Mouse (Mus musculus) hindbrain, embryonic 14.5 days (tissue): ENCODE results near the gene Nop9. TPM values are rescaled to one million over a fixed set of nuclear protein-coding genes. Genes with fewer than 3 reads are reported as not detected.

ENCODE experiments used
- ATAC-seq: fragments of 200-750 bp; cut with Nextera tagmentation; 2 replicates; pipeline ENCODE4 v1.8.0; 2017; ENCODE audit warnings: moderate number of reproducible peaks, mild to moderate bottlenecking, moderate TSS enrichment, moderate library complexity; ENCODE audit not compliant: low FRiP score
- DNase-seq: peaks from one replicate; pipeline ENCODE4 v3.0.0-alpha.2; 2015; ENCODE audit warnings: low spot score
- H3K27ac ChIP-seq: fragments of 300-500 bp; sonication (generic); 2 replicates; pipeline ENCODE4 v1.5.1; 2014; ENCODE audit warnings: mild to moderate bottlenecking, moderate library complexity
- H3K27me3 ChIP-seq: fragments of 300-500 bp; sonication (generic); 2 replicates; pipeline ENCODE4 v1.6.1; 2014; ENCODE audit warnings: mild to moderate bottlenecking, low read length, mixed read lengths; ENCODE audit not compliant: control insufficient read depth, insufficient read depth
- H3K36me3 ChIP-seq: fragments of 300-500 bp; sonication (generic); replicated peaks from 2 replicates; pipeline ENCODE4 v1.6.1; 2014; ENCODE audit not compliant: control insufficient read depth, insufficient read depth
- H3K4me1 ChIP-seq: fragments of 300-500 bp; sonication (generic); replicated peaks from 2 replicates; pipeline ENCODE4 v1.6.1; 2014; ENCODE audit warnings: antibody characterized with exemption, low read length, mixed read lengths; ENCODE audit not compliant: control insufficient read depth, insufficient read depth
- H3K4me2 ChIP-seq: fragments of 300-500 bp; sonication (generic); replicated peaks from 2 replicates; pipeline ENCODE4 v1.6.1; 2014; ENCODE audit warnings: mild to moderate bottlenecking, moderate library complexity
- H3K4me3 ChIP-seq: fragments of 300-500 bp; sonication (generic); replicated peaks from 2 replicates; pipeline ENCODE4 v1.5.1; 2014; ENCODE audit warnings: mild to moderate bottlenecking, low read length
- H3K9ac ChIP-seq: fragments of 300-500 bp; sonication (generic); 2 replicates; pipeline ENCODE4 v1.6.1; 2014
- H3K9me3 ChIP-seq: fragments of 300-500 bp; sonication (generic); 2 replicates; pipeline ENCODE4 v1.6.1; 2016; ENCODE audit warnings: low read length; ENCODE audit not compliant: control insufficient read depth
- WGBS: fragments of 180-500 bp; shearing (Covaris S2); extraction: QIAGEN DNeasy Blood & Tissue Kit; methylation state at CpG from one replicate; pipeline ENCODE4 v1.1.7; 2014; 5-methylcytosine and 5-hydroxymethylcytosine counted together
- polyA plus RNA-seq: library from polyadenylated mRNA; unstranded; fragments of >200 nt; fragmentation: Nextera tagmentation; extraction: Ambion mirVana; gene quantifications from 2 replicates; pipeline ENCODE4 v1.2.1, GENCODE M21; 2014

Nop9 gene
- polyA plus RNA-seq, 1 experiment from 2014 or later = 31.4 TPM

DNA sequence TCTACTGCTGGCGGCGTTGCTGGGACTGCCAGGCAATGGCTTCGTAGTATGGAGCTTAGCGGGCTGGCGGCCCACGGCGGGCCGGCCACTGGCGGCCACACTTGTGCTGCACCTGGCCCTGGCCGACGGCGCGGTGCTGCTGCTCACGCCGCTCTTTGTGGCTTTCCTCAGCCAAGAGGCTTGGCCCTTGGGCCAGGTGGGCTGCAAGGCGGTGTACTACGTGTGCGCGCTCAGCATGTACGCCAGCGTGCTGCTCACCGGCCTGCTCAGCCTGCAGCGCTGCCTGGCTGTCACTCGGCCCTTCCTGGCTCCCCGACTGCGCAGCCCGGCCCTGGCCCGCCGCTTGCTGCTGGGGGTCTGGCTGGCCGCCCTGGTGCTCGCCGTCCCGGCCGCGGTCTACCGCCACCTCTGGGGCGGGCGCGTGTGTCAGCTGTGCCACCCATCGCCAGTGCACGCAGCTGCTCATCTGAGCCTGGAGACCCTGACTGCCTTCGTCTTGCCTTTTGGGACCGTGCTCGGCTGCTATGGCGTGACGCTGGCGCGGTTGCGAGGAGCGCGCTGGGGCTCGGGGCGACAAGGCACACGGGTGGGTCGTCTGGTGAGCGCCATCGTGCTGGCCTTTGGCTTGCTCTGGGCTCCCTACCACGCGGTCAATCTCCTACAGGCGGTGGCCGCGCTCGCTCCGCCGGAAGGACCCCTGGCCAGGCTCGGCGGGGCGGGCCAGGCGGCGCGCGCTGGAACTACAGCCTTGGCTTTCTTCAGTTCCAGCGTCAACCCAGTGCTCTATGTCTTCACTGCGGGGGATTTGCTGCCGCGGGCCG lies 16.7 kb downstream of the Nop9 start:
- H3K27me3 ChIP-seq = peaks cover 50% of the 10 kb centered on the region

DNA sequence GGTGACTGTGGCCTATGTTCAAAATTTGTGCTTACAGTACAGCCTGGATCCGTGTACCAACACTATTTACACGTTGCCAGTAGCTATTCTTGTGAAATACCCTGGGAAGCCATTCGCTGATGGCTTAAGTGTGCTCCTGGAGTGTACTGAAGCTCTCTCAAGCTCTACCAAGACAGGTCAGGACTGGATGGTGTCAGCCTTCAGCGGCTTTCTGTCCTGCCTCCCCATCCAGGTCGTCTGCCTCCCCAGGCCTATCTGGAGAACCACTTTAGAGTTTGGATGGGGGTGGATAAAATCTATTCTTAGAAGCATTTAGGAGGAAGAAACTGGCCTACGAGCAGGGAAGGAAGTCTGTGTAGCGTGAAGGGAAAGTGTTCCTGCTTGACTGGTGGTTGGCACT lies 17.7 kb downstream of the Nop9 start:
- Histone ChIP-seq H3K27me3 (peaks cover 57% of the 10 kb centered on the region), H3K36me3 (no peaks in the 10 kb centered on the region), H3K27ac (no peak overlapping the region), H3K4me3 (no peak overlapping the region), H3K9me3 (no peaks in the 10 kb centered on the region), H3K9ac (peak overlapping the region; percentile 83; the same call in 1 of the 2 replicates), H3K4me1 (peaks cover 19% of the 10 kb centered on the region), H3K4me2 (no peak overlapping the region)
- DNase-seq = no peak
- ATAC-seq = no peak
- 62% methylated on average over 7 of the region's 7 CpGs for WGBS

More for the DNA sequence above, 16.7 kb downstream of the Nop9 start:
- Histone ChIP-seq H3K4me1 (peaks cover 15% of the 10 kb centered on the region), H3K27ac (peak overlapping the region; percentile 67), H3K4me2 (peak overlapping the region; percentile 90), H3K9me3 (no peaks in the 10 kb centered on the region), H3K36me3 (no peaks in the 10 kb centered on the region), H3K4me3 (peak overlapping the region; percentile 53), H3K9ac (peak overlapping the region; percentile 83)
- DNase-seq (peak; percentile 55), ATAC-seq (peak; percentile 69)
- under 1% methylated on average over 77 of the region's 77 CpGs for WGBS

DNA sequence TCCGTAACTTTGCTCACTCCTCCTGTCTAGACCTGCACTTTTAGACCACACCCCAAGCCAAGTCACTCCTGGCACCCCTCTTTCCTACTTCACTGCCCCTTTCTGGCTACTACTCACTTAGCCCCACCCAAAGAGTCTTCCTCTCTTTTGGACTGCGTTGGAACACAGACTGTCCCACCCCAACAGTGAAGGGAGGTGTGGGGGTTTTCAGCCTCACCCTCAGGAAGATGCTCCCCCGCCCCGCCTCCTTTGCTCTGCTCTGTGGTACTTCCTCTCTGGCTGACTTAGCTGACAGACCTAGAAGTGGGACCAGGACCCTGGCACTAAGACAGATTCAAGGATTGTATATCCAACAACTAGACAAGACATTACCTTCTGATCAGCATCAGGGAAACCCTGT lies 20.2 kb downstream of the Nop9 start, which contains the start of gene Ltb4r1:
Gene Ltb4r1 (plus strand): TSS at position 267 of the 400 bp plus-strand sequence.
- Histone ChIP-seq H3K27me3 (peaks cover 71% of the 10 kb centered on the region), H3K9ac (no peak within 1 kb of the TSS), H3K9me3 (no peaks in the 10 kb centered on the region), H3K36me3 (no peaks in the 10 kb centered on the region), H3K4me1 (peaks cover 19% of the 10 kb centered on the region), H3K4me2 (no peak within 1 kb of the TSS), H3K27ac (no peak within 1 kb of the TSS), H3K4me3 (no peak within 1 kb of the TSS)
- 87% methylated on average over 4 of the region's 4 CpGs for WGBS
- ATAC-seq (no peak), DNase-seq (no peak)

GRCm38 (mm10) chr14:55767519-55768414 lies 22.3 kb downstream of the Nop9 start:
- 15% methylated on average over 52 of the region's 52 CpGs for WGBS

GRCm38 (mm10) chr14:55768555-55768954 lies 23.1 kb downstream of the Nop9 start:
- no peak overlapping the region for H3K4me3 ChIP-seq
- peaks cover 55% of the 10 kb centered on the region for H3K27me3 ChIP-seq
- no peaks in the 10 kb centered on the region for H3K36me3 ChIP-seq
- no peak overlapping the region for H3K27ac ChIP-seq
- no peak overlapping the region for H3K9ac ChIP-seq
- H3K4me2 ChIP-seq = no peak overlapping the region
- WGBS = 93% methylated on average over 6 of the region's 6 CpGs
- DNase-seq (no peak), ATAC-seq (no peak)
- no peaks in the 10 kb centered on the region for H3K9me3 ChIP-seq
- H3K4me1 ChIP-seq = 0 out of 2 replicates have a peak, but pooled peaks cover 5% of the 10 kb centered on the region

More at GRCm38 (mm10) chr14:55767519-55768414, 22.3 kb downstream of the Nop9 start:
- Histone ChIP-seq H3K9me3 (no peaks in the 10 kb centered on the region), H3K4me2 (peak overlapping the region; percentile 55), H3K4me3 (peak overlapping the region; percentile 25), H3K36me3 (no peaks in the 10 kb centered on the region), H3K9ac (peak overlapping the region; percentile 46), H3K27me3 (peaks cover 60% of the 10 kb centered on the region), H3K4me1 (peaks cover 8% of the 10 kb centered on the region; the same call in 1 of the 2 replicates), H3K27ac (no peak overlapping the region)
- peak; percentile 79 for ATAC-seq
- DNase-seq = peak; percentile 62

DNA sequence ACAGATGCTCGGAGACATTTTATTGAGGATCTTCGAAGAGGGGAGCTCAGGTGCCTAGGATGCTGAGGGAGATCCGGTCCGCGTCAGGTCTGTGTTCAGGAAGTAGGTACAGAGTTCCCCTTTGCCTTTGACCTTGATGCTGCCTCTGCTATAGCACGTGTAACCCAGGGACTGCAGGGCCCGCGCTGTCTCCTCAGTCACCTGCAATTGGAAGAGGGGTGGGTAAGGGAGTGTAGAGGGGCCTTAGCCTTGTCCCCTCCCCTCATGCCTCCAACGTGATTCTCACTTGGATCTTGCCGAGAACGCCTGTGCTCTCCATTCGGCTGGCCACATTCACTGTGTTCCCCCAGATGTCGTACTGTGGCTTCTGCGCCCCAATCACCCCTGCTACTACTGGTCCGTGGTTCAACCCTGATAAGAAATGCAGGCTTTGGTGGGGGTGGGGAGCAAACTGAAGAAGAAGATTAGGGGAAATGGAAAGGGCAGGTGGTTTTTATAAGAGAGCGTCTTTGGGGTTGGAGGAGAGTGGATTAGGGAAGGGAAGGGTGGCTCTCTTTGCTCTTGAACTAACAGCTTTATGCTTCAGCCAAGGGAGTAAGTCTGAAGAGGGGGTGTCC lies 23.7 kb downstream of the Nop9 start:
- DNase-seq = no peak
- Histone ChIP-seq H3K9ac (no peak overlapping the region), H3K27me3 (peaks cover 48% of the 10 kb centered on the region), H3K4me1 (0 out of 2 replicates have a peak, but pooled peaks cover 5% of the 10 kb centered on the region), H3K9me3 (no peaks in the 10 kb centered on the region), H3K4me3 (no peak overlapping the region), H3K27ac (no peak overlapping the region), H3K36me3 (no peaks in the 10 kb centered on the region), H3K4me2 (no peak overlapping the region)
- 74% methylated on average over 16 of the region's 16 CpGs for WGBS
- ATAC-seq = no peak

GRCm38 (mm10) chr14:55776711-55777110 lies 31.2 kb downstream of the Nop9 start:
- Histone ChIP-seq H3K36me3 (no peaks in the 10 kb centered on the region), H3K27ac (no peak overlapping the region), H3K9me3 (no peaks in the 10 kb centered on the region), H3K4me1 (no peaks in the 10 kb centered on the region), H3K9ac (no peak overlapping the region), H3K4me2 (no peak overlapping the region), H3K27me3 (peaks cover 4% of the 10 kb centered on the region; the same call in 1 of the 2 replicates), H3K4me3 (no peak overlapping the region)
- no peak for DNase-seq
- ATAC-seq = no peak
- 71% methylated on average over 7 of the region's 7 CpGs for WGBS

GRCm38 (mm10) chr14:55777176-55777575 lies 31.7 kb downstream of the Nop9 start:
- WGBS = 49% methylated on average over 3 of the region's 3 CpGs
- ATAC-seq = no peak

More at GRCm38 (mm10) chr14:55777176-55777575, 31.7 kb downstream of the Nop9 start:
- no peak for DNase-seq
- no peak overlapping the region for H3K4me3 ChIP-seq
- peaks cover 9% of the 10 kb centered on the region for H3K27me3 ChIP-seq
- no peaks in the 10 kb centered on the region for H3K9me3 ChIP-seq
- no peaks in the 10 kb centered on the region for H3K4me1 ChIP-seq
- H3K9ac ChIP-seq = no peak overlapping the region
- no peak overlapping the region for H3K4me2 ChIP-seq
- no peaks in the 10 kb centered on the region for H3K36me3 ChIP-seq
- H3K27ac ChIP-seq = no peak overlapping the region
